Mouse (Mus musculus) right cerebral cortex, adult 2 months (tissue): ENCODE data around the gene Shisal2a.

Source experiments
- DNase-seq, 2 experiments: peaks; one replicate each; pipeline ENCODE4 v3.0.0; 2021 to 2022; ENCODE audit warnings: low spot score in 2 of 2

The Shisal2a gene

DNA sequence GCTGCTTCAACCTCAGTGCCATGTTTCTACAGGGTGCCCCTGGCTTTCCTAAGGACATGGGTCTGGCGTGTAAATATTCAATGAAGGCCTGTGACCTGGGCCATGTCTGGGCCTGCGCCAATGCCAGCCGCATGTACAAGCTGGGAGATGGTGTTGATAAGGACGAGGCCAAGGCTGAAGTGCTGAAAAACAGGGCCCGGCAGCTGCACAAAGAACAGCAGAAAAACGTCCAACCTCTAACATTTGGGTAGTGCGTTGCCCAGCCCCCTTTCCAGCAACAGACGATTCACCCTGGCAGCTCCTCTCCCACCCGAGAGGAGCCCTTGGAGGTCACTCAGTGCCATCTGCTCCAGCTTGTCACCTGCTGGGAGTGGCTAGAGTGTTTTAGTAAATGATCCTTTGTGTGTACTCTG is 44.8 kb downstream of the Shisal2a start:
- DNase-seq, result peak in 1 of 2 experiments; percentile 23

DNA sequence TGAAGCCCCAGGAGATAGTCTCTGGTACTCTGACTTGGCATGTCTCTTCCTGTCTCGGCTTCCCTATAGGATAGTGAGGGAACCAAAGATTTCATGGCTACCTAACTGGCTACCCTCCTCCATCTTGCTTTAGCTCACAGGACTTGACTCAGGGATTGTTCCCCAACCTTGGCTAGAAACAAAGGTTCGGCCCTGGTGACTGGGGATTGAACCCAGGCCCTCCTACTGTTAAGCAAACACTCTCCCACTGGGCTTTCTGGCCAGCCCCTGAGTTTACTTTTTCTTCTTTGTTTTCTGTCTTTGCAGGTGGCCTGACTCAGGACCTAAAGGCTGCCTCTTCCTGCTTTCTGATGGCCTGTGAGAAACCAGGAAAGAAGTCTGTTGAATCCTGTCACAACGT is 45.3 kb downstream of the Shisal2a start:
- no peak for DNase-seq

DNA sequence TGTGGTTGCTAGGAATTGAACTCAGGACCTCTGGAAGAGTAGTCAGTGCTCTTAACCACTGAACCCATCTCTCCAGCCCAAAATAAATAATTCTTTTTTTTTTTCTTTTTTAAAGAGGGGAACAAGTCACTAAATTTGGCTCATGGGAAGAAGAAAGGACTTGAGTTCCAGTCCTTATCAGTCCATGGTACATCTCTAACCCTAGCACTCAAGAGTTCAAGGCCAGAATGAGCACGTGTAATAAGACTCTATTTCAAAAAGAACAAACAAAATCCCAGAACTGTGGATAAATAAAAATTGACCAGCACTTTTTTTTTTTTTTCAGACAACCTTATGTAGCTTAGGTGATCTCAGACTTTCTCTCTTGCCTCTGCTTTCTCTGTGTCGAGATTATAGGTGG is 46.4 kb downstream of the Shisal2a start:
- no peak for DNase-seq

DNA sequence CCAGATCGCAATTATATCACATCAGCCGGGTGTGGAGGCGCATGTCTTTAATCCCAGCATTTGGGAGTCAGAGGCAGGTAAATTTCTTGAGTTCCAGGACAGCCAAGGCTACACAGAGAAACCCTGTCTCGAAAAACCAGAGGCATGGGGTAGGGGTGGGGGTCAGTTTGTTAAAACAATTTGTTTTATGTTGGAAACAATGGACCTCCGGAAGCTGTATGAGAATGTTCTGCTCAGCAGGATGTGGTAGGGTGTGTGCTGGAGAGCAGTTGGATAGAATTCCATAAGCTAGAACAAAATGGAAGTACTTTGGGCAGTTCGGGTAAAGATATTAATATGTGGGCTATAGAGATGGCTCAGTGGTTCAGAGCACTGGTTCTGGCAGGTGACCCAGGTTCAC is 47.7 kb downstream of the Shisal2a start:
- DNase-seq, result no peak

DNA sequence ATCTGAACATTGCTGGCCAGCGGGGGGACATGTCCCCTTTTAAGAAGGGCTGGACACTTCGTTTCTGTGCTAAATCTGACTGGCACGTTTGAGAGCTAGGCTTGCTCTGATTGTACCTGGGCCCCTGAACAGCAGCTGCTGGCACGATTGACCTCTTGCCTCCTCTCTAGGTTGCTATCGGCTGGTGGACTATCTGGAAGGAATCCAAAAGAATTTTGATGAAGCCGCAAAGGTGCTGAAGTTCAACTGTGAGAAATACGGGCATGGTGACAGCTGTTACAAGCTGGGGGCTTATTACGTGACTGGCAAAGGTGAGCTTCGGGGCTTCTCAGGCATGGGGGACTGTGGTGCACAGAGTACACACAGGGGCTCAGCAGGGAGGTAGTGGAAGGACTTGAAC is 51.1 kb downstream of the Shisal2a start:
- no peak for DNase-seq

DNA sequence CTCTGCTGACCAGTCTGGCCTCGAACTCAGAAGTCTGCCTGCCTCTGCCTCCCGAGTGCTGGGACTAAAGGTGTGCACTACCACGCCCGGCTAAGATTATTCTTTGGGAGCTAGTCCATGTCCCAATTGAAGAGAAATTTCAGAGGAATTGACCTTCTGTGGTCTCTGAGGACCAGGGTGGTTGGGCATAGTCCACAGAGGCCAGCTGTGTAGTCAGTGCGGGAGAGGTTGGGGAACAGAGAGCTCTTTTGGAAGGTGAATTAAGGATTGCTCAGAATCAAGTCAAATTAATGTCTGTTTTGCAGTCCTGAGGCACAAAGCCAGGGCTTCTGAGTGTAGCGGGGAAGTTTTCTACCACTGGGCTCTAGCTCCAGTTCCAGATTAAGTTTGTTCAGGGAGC is 53.3 kb downstream of the Shisal2a start:
- DNase-seq, result no peak

DNA sequence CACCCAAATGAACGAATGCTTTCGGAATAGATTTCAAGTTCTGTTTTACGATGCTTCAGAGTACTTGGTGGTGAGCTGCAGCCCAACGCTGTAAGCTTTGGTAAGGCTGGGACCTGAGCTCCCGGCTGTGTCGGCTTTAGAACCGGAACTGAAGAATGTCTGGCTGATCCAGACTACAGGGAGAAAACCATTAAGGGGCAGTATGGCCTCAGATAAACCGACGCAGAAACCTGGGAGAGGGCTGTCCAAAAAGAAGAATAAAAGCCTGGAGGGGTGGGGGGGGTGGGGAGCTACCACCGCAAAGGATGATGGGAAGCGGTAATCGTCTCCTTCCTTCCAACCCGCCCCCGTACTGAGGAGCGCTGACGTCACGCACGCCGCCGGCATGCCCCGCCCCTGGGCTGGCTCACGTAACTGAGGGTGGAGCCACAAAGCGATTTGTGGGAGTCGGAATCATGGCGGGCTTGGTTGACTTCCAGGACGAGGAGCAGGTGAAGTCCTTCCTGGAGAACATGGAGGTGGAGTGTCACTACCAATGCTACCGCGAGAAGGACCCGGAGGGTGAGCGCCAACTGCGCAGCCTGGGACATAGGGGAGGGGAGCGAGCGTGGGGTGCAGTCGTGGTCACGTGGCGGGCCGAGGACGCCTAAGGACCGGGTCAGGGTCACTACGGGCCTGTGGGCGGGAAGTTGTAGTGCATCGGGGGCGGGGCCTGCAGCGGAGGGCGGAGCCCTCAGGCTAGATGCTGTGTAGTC is 55.2 kb downstream of the Shisal2a start, which contains the start of gene Coa7:
TSS of gene Coa7 (plus strand) at position 411 of the 755 bp plus-strand sequence.
- peak; percentile 95 to 97 for DNase-seq

DNA sequence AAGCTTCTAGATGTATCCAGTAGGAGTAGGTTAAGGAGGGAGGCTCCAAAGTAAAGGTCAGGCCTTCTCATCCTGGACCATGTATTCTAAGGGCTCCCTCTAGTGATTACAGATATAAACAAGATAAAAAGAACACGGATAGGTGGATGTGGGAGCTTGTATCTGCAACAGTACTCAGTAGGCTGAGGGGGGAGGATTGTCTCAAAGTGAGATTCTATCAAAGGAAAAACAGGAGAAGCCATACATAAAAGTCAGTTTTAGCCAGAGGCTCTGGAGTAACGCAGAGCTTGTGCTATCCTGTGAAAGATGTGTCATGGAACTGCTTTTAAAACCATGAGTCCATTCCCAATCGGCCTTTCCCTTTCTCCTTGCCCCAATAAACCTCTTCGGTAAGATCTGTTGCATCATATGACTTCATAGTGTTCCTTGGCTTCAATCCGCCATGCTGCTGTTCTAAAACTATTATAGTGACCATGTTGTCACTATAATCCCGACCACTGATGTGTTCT is 56.0 kb downstream of the Shisal2a start:
- peak; percentile 31 to 32 for DNase-seq

DNA sequence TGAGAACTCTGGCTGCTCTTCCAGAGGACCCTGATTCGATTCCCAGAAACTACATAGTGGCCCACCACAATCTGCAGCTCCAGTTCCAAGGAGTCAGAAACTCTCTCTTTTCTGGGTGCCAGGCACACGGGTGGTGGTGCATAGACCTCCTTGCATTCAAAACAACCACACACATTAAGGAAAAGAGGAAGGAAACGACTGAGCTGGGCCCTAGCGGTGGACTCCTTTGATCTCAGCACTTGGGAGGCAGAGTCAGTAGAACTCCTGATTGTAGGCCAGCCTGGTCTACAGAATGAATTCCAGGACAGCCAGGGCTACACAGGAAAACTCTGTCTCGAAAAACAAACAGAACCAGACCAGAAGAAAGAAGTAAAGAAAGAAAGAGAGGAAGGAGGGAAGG is 59.6 kb downstream of the Shisal2a start:
- no peak for DNase-seq

DNA sequence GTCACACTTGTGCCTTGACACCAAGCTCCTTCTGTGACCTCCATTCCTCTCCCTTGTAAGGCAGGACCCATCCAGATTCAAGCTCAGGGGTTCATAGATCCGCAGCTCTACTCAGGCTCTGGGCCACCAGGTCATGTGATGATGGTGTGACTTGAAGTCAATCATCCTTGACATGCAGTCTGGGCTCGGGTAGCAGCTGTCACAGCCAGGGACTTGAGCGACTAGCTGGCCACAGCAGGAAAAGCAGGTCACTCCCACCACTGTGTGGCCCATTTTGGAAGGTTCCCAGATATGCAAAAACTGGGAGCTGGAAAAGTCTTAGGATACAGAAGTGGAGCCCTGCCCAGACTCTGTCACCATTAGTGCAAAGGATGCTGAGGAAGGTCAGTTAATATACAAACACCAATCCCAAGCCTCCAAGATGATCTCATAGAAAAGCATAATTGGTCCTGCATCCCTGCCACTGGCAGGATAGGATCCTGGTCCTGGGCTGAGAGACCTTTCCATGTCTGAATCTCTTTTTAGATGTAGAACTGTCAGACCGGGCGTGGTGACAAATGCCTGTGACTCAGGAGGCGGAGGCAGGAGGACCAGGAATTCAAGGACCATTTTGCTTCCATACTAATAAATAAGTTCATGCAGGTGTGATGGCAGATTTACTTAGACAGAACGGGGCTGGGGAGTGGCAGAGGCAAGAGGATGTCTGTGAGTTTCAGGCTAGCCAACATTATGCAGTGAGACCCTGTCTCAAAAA is 62.3 kb downstream of the Shisal2a start:
- DNase-seq, result no peak

DNA sequence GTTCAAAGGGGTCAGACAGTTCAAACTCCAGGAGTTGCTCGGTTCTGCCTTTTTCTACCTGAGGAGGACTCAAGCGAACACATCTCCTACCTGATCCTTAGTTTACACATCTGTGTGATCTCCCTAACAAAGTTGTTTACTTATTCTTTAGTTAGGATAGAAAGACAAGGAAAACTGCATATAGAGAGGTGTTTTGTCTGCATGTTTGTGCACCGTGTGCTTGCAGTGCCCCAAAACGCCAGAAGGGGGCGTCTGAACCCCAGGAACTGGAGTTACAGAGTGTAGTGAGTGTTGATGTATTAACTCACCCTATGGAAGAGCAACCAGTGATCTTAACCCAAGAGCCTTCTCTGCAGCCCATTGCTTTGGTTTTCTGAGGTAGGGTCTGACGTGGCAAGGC is 63.4 kb downstream of the Shisal2a start:
- DNase-seq, result no peak

DNA sequence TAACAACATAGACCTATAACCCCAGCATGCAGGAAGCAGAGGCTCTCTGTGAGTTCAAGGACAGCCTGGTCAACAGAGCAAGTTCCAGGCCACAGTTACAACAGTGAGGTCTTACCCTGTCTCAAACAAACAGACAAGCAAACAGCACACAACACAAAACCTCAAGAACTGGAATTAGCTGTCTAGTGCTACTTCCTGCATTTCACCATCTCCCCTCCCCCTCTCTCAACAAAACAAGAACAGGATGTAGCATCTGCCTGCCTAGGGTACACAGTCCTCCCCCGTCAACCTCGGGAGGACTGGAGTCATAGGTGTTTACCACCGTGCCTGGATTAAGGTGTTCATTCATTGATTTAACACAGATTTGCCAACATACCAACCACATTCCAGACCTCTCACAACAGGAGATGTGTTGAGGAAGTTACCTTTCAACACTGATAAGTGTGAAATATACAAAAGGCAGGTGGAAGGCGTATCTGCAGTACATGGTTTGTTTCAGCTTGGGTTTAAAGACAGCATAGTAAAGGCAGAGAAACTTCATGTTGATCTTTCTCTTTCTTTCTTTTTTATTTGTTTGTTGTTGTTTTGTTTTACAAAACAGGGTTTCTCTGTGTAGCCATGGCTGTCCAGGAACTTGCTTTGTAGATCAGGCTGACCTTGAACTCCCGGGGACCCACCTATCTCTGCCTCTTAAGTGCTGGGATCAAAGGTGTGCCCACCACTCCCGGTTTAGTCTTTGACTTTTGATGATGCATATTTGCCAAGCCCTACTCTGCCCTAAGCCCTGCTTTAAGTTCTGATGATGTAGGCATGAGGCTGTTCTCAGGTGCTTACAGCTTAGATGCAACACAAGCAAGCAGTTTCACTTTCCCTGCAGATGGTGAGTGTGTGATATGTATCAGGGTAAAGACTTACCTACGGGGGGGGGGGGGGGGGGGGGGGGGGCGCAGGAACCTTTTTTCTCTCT is 64.2 kb downstream of the Shisal2a start:
- no peak for DNase-seq
